Mouse (Mus musculus): ENCODE results near the gene Syngr4.

DNA sequence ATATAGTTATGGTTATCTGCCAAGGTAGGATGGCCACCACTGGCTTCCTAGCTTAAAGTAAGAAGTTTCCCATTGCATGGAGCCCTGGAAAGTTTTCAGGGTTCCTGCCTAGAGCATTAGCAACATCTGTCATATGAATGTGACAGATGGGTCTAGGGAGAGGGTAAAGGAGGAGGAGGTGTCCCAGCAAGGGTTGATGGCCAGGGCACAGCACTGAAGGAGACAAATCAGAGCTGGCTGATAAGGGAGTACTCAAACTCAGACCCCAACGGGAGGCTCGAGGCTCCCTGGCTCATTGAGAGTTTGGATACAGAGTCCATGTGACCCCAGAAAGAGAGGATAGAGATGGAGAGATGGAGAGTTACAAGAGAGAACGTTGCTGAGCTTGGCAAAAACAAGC, 45.9 kb downstream of the Syngr4 start:
- TF ChIP-seq CTCF (conservative IDR thresholded peaks at IDR 0.05 in 1 of 2, IDR thresholded peaks at IDR 0.05 in 1 of 2; ENCODE audit: low read depth in 2 of 2, low read length in 2 of 2) = no peak
- TF ChIP-seq POLR2A (IDR thresholded peaks at IDR 0.05; ENCODE audit: low read depth, low read length) = no peak
- no peak for TF ChIP-seq USF1 (IDR thresholded peaks at IDR 0.05; ENCODE audit: low read depth, low read length)
- no peak for TF ChIP-seq ELF1 (IDR thresholded peaks at IDR 0.05; ENCODE audit: low read depth, low read length)
- no peak for TF ChIP-seq TCF12 (IDR thresholded peaks at IDR 0.05; ENCODE audit: low read depth, low read length)
- no peak for TF ChIP-seq E2F4 (IDR thresholded peaks at IDR 0.05; ENCODE audit: insufficient replicate concordance, low read depth, low read length)
- TF ChIP-seq MAZ (IDR thresholded peaks at IDR 0.05; ENCODE audit: low read depth, low read length) = no peak
- TF ChIP-seq SIN3A (IDR thresholded peaks at IDR 0.05; ENCODE audit: low read length) = no peak
- no peak for TF ChIP-seq MAFK (IDR thresholded peaks at IDR 0.05; ENCODE audit: insufficient replicate concordance, low read length)
- TF ChIP-seq ETS1 (conservative IDR thresholded peaks at IDR 0.05; ENCODE audit: low read depth, low read length) = no peak
- TF ChIP-seq EP300 (IDR thresholded peaks at IDR 0.05; ENCODE audit: low read length) = no peak

All from CH12.LX (cell line).